Mouse (Mus musculus) left cerebral cortex, postnatal 4 days (tissue): Measurements from ENCODE around the gene Dpp6. TPM values are rescaled to one million over a fixed set of nuclear protein-coding genes. Genes with fewer than 3 reads are reported as not detected.

Experiments used
- DNase-seq: peaks from one replicate; pipeline ENCODE4 v3.0.0-alpha.2; 2022
- intact Hi-C: fragments of 180-260 bp; cut with DNase I; formaldehyde crosslinking; loops from one replicate; pipeline ENCODE4 v1.15.1; 2025
- total RNA-seq, 2 experiments: library from RNA; stranded (reverse); gene quantifications; 2 replicates each; pipeline ENCODE4 v1.2.3; 2021

Gene Dpp6
- total RNA-seq, 2 experiments from 2014 or later, result 116 to 136 TPM

DNA sequence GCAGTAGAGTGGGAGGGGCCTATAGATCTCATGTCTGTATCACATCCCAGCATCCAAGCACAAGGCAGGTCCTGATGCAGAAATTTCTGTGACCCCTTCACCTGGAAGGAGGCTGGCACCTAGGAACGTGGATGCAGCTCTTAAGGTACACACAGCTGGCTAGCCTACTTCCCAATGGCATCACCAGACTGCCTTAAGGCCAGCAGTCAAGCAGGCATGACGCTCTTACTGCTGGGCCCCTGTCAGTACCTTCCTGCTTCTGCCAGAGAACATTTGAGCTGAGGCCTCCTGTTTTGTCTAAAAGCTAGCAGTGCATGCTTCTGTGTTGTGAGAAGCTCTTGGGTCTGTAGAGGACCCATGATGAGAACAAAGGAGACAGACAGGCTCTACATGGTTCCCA is 815.1 kb downstream of the Dpp6 start:
- DNase-seq, result no peak
- intact Hi-C loops, result no loop called here

DNA sequence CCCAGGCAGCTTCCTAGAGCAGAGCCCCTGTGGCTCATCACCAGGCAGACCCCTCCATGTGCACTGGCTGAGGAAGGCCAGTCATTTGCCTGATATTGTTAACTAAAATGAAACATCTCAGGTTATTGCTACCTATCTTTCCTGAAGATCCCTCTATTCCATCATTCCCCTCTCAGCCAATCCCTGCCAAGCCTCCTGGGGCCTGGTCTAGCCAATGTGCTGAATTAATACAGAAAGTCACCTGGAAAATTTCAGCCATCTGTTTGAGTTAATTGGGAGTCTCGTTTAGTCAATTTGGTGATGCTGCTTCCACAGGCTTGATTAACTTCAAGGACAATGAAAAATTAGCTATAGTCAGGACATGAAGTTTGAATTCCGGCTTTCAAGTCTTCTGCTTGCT is 818.9 kb downstream of the Dpp6 start:
- intact Hi-C loops, result no loop called here
- no peak for DNase-seq

DNA sequence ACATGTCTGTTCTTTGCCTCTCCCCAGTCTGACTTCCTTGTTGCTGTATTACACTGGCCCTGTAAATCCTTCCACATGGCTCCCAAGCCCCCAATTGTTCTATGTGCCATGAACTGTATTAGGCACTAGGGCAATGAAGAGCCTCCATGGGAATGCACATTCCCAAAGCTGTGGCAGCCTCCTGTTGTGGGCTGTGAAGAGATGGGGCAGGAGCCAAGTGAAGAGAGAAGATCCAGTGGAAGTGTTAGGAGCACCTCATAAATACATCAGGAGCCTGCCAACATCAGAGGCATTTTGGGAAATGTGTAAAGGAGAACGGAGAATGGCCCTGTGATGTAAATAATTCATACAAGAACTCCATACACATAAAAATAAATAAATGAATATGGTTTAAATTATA is 824.9 kb downstream of the Dpp6 start:
- DNase-seq, result no peak
- intact Hi-C loops, result no loop called here

DNA sequence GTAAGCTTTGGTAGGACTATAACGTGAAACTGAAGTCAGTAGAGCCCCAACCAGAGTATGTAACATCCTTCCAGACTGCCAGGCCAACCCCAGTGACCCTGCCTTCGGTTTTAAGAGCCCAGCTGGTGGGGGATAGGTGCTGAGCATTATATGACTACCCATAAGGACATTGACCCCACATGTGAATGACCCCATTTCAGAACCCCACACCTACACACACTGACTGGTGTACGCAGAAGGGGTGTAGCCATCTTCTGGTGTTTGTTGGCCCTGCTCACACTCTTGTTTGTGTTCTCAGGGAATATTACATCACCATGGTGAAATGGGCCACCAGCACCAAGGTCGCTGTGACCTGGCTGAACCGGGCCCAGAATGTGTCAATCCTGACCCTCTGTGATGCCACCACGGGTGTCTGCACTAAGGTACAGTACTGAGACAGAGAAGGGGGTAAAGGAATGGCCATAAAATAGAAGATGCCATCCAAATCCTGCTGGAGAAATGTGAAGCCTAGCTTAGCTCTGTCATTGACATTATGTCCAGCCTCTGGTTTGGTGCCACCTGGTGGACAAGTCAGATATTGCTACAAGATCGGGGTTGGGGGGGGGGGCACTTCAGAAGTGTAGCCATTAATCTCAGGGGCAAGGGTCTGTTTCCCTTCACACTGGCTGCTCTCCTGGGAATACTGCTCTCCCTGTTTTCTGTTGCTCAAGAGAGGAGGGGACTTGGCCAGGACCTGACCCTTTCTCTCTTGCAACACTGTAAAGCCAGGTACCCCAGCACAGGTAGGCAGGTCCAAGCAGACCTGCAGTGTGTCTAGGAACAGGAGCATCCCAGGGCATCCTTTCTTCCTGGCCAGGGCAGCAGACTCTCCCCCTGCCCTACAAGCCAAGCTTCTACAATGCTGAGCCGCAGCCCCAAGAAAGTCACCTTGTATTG is 835.1 kb downstream of the Dpp6 start:
- intact Hi-C loops, result no loop called here
- peak; percentile 37 for DNase-seq

DNA sequence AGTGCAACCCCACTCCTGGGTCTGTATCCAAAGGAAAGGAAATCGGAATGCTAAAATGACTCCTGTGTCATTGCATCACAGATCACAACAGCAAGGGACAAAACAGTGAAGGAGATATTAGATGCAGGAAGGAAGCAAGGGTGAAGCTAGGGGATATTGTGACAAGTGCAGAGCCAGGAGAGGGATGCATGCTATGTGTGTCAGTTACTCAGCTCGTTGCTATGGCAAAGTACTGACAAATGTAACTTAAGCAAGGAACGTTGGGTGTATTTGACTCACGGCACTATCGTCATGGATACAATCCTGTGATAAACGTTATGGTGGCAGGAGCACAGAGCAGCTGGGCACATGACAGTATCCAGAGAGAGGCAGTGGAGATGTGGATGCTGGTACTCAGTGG is 839.1 kb downstream of the Dpp6 start:
- intact Hi-C loops, result no loop called here

DNA sequence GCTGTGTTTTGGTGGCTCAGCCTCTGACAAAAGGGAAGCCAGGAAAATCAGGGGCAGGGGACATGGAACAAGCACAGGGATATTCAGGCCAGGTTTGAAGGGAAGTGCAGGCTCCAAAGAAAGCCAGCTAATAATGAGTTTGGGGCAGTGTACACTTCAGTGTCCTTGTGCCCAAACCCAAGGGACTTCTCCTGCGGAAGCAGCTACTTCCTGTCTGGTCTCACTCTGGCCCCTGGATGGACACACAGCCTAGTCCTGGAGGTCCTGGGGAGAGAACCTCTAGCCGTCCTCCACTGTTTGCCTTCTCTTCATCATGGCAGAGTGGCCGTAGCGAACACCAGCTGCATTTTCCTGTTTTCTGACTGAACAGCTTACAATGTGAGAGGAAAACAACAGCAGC is 840.7 kb downstream of the Dpp6 start:
- no peak for DNase-seq
- intact Hi-C loops, result no loop called here

More for the DNA sequence above, 839.1 kb downstream of the Dpp6 start:
- DNase-seq, result no peak

DNA sequence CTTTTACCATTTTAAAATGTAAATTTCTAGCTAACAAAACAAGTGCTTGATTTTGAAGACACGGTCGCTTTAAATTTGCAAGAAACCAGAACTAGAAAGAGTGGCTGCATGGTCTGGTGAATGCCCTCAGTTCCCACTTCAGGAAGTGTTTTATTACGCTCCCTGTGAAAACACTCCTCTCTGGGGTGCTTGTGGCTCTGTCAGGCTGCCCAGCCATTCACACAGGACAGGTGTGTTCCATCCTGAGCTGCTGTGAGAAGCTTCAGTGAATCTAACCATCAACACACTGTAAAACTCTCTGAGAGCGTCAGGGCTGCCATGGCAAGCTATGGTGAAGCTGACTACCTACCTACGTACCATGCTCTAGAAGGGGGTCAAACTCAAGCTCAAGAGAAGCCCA is 841.2 kb downstream of the Dpp6 start:
- no peak for DNase-seq
- intact Hi-C loops, result no loop called here

DNA sequence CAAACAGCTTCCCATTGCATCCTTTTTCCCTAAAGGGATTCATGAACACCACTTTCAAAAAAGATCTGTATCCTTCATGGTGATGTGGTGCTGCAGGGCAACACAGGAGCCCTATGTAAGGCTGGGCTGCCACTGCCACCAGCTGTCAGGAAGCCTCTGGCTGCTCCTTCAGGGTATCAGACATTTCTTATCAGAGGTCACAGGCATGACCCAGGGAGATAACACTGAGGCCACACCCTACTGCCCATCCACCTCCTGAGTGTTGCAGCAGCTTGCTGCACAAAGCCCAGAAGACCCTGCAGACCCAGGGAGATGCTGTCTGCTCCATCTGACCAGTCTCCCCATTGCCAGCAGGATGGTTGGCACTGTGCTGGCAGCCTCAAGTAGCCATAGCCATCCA is 841.6 kb downstream of the Dpp6 start:
- intact Hi-C loops, result no loop called here

DNA sequence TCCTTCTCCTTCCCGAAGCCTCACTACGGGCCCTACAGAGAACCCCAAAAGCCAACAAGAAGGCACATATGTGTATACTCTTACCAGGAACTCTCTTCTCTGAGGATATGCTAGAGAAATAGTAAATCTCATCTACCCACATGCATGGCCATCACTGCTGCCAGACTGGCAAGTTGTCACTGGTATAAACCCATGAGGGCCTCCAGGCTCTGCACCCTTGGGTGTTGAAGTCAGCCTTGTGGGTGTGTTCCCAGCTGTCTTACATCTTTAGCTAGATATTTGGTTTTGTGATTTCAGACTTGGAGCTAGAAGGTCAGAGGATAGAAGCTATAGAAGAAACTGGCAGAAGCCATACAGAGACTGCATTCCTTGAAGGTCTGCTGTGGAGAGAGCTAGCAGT is 842.0 kb downstream of the Dpp6 start:
- DNase-seq, result no peak
- intact Hi-C loops, result no loop called here

More for the DNA sequence above, 841.6 kb downstream of the Dpp6 start:
- DNase-seq, result no peak

DNA sequence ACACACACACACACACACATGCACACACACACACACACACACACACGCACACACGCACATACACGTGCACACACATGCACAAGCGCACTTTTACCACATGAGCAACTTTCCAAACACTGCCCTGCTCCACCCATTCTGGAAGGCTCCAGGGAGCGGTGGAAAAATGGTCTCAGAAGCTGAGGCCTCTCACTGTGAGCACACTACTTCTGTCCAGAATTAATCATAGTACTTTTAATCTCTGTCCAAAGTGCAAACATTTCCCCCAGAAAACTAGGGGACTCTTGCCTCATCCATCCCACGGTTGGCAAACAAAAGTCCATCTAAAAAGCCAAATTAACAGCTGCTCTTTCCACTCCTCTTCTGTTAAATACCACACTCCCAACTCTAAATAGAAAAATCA is 842.8 kb downstream of the Dpp6 start:
- intact Hi-C loops, result no loop called here

DNA sequence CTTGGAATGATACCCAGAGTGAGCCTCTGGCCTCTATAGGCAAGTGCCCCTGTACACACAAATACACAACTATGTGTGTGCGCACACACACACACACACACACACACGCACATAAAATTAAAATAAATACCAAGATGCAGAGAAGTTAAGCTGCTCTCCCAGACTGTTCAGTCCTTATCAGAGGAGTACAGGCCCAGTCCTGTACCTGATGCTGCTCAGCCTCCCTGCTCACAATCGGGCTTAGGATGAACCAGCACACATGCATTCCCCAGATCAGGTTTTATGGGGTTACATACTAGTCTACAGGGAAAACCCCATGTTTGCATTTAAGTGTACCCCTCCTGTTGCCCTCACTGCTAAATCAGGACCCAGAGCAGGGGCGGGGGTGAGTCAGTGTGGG is 847.1 kb downstream of the Dpp6 start:
- no peak for DNase-seq
- intact Hi-C loops, result no loop called here

More for the DNA sequence above, 842.8 kb downstream of the Dpp6 start:
- DNase-seq, result no peak

DNA sequence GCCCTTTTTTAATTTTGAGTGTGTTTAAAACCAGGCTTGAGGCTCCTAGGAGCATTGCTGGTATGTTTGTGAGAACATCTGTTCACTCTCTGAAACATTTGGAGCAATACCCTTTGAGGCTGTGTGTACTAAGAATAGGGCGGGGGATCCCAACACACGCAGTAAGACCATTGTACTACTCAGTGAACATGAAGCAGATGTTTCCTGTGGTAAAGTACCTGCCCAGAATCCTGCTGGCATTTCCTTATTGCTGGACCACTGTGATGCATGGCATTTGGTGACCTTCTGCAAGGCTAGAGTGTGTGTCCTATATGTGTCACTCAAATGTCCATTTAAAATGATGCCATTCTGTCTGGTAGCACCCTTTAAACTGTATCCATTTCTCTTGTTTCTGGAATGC is 854.5 kb downstream of the Dpp6 start:
- intact Hi-C loops, result no loop called here

DNA sequence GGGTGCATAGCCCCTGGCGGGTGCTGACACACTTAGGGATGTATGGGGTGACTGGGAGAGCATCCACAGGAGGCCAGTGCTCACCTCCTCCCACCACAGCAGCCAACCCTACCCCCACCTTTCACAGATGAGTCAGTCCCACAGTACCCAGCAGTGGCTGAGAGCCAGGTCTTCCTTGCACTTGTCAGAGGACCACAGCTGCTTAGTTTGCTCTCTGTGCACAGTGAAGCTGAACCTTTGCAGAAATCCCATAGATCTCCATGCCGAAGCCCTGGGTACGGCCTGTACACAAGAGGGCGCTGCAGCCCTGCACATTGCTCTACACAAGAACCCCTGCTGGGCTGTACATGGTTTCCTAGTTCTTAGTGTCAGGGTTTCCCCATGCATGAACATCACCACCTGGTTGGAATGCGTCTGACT is 860.3 kb downstream of the Dpp6 start:
- intact Hi-C loops, result no loop called here

More for the DNA sequence above, 854.5 kb downstream of the Dpp6 start:
- DNase-seq, result no peak

DNA sequence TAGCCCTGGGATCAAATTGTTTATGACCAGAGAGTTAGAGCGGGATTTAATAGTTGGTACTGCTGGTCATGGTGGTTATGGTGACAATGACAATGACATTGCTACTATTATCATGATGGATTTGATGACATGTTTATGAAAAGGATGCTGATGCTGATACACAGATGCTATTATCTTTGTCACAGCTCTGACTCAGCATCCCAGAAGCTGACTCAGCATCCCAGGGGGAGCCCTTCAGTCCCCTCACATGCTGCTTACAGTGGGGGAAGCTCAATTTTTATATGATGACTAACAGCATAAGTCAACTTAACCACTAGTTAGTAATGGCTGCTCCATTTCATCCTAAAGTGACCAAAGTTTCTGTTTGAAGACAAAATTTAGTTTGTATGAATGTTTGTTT is 862.1 kb downstream of the Dpp6 start:
- DNase-seq, result no peak
- intact Hi-C loops, result no loop called here

More for the DNA sequence above, 860.3 kb downstream of the Dpp6 start:
- peak; percentile 39 for DNase-seq

DNA sequence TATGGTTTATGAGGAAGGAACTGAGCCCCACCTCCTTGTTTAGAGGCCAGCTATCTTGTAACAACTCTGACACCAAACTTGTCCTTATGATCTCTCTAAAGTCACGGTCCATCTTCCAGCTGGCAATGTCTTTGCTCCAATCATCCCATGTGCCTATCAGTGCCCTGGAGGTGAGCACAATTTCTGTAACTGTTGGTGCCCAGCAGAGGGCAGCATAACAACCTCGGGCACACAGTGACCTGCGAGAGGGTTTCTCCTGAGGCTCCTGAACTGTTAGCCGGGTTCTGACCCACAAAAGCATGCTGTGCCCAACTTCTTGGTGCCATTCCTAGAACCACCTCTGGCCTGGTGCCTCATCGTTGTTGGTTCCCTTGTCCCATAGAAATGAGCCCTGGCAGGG is 863.5 kb downstream of the Dpp6 start:
- intact Hi-C loops, result no loop called here
- peak; percentile 26 for DNase-seq

DNA sequence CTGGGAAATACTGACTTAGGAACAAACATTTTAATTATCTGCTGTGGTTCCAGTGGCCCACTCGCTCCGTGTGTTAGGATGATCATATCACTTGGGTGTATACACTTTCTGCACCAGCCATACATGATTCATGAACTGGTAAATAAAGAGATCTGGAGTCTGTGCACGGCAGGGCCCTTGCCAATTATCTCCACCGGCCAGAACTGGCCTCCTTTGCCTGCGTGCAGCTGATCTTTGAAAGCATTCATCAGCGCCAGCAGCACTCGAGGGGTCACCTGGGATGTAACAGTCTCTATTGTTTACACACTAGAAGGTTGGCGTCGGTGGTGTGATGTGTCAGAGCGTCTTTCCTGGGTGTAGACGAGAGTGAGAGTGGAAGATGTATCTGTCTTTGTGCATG is 868.2 kb downstream of the Dpp6 start:
- DNase-seq, result no peak
- intact Hi-C loops, result no loop called here

DNA sequence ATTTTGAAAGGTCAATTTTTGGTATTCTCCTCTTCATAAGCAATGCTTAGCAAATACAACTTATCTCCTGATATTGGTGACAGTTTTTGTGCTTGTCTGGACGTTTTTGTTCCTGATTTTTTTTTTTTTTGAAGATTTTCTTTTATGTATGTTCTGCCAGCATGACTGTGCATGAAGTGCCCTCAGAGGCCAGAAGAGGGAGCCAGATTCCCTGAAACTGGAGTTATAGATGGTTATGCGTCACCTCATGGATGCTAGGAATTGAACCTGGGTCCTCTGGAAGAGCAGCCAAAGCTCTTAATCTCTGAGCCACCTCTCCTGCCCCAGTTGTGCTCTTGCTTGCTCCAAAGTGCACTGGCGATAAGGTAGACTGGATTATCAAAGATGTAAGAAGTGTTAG is 868.9 kb downstream of the Dpp6 start:
- intact Hi-C loops, result no loop called here
- no peak for DNase-seq

DNA sequence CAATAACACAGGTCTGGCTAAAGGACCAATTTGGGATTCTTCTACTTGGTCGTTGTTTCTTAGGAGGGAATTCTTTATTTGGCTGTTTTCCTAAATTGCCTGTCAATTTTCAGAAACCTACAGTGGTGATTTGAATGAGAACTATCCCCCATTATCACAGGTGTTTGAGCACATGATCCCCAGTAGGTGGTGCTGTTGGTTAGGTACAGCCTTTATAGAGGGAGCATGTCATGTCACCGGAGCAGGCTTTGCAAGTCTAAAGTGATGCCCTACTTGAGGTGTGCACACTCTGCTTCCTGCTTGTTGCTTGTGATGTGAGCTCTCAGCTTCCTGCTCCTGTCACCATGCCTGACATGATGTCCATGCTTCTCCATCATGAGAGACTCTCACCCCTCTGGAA is 870.3 kb downstream of the Dpp6 start:
- intact Hi-C loops, result no loop called here
- DNase-seq, result no peak

DNA sequence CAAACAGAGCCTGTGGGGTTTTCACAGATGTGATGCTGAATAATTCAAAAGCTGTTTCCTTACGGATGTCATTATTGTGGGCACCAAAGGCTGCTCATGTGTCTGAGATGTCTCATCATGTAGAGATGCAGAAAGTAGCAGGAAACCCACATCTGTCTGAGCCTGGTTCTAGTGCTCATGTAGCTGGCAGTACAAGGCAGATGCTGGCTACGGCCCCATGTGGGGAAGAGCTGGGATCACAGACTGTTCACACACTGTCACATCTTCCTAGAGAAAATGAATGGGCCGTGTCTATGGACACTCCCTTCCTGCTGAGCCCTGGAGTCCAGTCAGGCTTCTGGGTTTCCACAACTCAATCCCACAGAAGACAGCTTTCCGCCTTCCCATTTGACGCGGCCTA is 885.5 kb downstream of the Dpp6 start:
- DNase-seq, result no peak
- intact Hi-C loops, result no loop called here

DNA sequence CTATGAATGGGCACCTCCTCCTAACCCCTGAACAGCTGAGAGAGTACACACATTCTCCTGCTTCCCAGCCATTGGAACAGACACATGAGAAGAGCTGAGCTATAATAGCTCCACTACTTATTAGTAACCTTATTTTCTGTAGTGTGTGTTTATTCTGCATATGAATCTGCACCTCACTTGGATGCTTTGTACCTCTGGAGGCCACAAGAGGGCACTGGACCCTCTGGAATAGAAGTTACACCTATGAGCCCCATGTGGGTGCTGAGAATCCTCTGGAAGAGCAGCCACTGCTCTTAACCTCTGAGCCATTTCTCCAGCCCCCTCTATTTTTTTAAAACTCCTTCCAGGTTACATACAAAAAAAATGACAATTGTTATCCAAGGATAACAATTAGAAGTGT is 888.0 kb downstream of the Dpp6 start:
- DNase-seq, result no peak
- intact Hi-C loops, result no loop called here

DNA sequence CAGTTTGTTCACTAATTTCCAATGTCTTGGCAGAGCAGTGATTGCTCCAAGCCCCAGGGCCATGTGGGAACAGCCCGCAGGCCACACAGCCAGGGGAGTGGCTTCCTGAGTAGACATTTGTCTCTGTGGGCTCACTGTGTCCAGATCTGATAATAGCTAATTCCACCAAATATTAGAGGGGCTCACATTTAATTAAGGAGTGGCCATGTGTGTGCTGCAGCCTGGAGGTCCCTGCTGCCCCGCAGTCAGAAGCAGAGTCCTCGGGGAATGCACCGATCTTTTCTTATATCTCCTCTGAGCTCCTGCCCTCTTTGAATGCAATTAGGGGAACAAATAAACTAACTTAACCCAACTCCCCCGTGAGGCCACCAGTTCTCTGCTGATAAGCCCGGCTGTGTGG is 889.5 kb downstream of the Dpp6 start:
- DNase-seq, result no peak
- intact Hi-C loops, result no loop called here

DNA sequence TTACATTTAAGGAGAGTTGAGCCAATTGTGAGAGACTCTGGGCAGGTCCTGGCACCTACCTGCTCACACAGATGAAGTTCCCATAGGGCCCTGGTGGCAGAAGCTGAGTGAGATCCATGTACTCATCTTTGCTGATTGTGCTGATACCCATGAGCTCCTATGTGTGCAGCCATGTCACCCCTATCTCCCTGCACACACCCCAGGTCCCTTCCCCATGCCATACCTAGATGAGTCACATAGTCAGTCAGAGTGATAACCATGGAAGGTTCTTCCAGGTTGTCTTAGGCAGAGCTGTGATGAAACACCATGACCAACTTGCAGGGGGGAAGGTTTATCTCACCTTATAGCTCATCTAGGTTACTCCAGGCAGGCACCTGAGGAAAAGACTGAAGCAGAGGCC is 890.3 kb downstream of the Dpp6 start:
- no peak for DNase-seq
- intact Hi-C loops, result no loop called here

DNA sequence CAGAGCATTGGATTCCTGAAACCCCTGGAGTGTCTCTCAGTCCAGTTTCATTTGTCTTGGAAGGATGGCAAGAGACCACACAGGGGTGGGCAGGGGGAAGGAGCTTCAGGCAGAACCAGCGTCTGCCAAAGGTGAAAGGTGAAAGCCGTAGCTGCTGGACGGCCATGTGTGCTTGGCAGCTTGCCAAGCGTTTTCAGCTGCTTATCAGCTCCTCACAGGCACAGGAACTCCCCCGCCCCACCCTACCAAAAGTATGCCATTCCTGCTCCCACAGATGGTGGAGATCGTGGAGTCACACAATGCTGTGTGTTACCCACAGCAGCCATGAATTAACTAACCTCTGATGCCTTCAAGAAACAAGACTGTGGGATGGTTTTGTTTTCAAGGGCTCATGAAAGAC is 891.2 kb downstream of the Dpp6 start:
- intact Hi-C loops, result no loop called here
- peak; percentile 25 for DNase-seq
